Mouse (Mus musculus): ENCODE results near the gene Gm13723. TPM values are rescaled to one million over a fixed set of nuclear protein-coding genes. Genes with fewer than 3 reads are reported as not detected.

The Gm13723 gene
- polyA plus RNA-seq (2012; rRNA removed): not detected in 2 replicates

DNA sequence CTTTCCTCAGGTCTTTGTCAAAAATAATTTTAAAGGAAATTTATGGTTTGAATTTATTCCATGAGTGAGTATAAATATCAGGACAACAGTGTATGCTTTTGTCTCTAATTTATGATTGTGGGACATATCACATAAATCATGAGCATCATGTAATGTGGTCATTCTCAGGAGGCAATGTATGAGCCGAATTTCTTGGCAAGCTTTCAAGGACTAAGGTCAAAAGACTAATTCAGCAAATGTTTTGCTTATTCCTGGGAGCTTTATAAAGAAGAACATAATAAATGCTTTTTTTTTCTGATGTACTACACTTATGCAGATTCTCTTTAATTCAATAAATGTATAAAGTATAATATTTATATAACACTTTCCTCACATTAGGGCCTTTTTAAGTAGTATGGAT, at the start of gene Gm13723:
TSS of gene Gm13723 (minus strand) at position 101 of the 400 bp plus-strand sequence.

DNA sequence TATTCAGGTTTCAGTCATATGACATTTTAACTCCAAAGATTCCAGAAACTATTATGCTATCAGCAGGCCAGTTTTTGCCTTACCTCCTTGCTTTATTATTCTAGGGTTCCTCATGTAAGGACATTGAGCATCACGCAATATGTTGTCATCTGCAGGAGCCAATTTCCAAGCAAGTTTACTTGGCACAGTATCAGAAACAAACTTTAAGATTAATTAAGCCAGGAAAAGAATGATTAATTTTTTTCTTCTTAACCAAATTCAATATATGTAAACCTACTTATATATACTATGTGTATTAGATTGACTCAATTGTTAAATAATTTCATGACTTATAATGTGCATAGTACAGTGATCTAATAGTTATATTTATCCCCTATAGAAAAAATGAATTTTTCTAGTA, 17.5 kb upstream of the Gm13723 start, which contains the start of gene Olfr1097:
TSS of gene Olfr1097 (minus strand) at position 101 of the 400 bp plus-strand sequence.

DNA sequence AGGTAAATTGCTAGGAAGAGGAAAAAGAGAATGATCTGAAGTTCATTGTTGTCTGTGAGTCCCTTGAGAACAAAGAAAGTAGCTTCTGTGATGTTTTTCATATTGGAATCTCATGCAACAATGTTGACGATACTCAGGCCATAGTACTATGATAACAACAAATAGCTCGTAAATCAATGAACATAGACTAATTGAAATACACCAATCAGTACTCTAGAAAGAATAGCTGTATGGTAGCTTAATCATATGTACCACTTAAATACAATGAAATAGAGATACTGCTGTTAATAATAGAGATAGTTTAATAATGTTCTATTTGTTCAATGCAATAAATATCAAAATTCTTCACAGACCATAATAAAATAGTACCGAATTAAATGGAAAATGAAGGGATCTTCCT, 23.0 kb downstream of the Gm13723 start, which contains the start of gene Olfr1095:
TSS of gene Olfr1095 (minus strand) at position 101 of the 400 bp plus-strand sequence.

DNA sequence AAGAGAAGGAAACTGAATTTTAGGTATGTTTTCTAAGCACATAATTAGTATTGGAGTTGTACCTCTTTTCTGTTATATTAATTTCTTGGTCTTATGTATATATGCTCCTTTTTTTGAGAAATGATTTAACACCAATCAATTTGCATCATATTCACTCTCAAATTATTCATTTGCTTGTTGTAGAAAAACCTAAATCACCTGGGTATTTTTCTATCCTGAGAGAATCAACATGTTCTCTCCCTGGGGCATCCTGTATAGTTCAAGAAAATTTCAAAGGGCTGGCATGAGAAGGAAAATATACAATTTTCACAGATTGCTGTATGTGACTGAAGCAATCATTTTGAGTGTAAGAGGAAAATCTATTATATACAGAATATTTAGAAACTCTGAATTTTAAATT, 50.2 kb downstream of the Gm13723 start, which contains the start of gene Olfr1094:
TSS of gene Olfr1094 (plus strand) at position 301 of the 400 bp plus-strand sequence.

Other genes with a start within 250 kb of the Gm13723 start
- gene Olfr1084, start 235.1 kb downstream of the Gm13723 start, polyA plus RNA-seq (2012; rRNA removed): not detected in 2 replicates
- not detected in 2 replicates for gene Olfr1085, start 212.8 kb downstream of the Gm13723 start, polyA plus RNA-seq (2012; rRNA removed)
- not detected in 2 replicates for gene Olfr1086, start 194.7 kb downstream of the Gm13723 start, polyA plus RNA-seq (2012; rRNA removed)
- not detected in 2 replicates for gene Olfr1087, start 176.4 kb downstream of the Gm13723 start, polyA plus RNA-seq (2012; rRNA removed)
- gene Olfr1089, start 141.1 kb downstream of the Gm13723 start, polyA plus RNA-seq (2012; rRNA removed): not detected in 2 replicates
- not detected in 2 replicates for gene Olfr1090, start 115.8 kb downstream of the Gm13723 start, polyA plus RNA-seq (2012; rRNA removed)
- gene Olfr1093, start 92.3 kb downstream of the Gm13723 start, polyA plus RNA-seq (2012; rRNA removed): not detected in 2 replicates
- gene Olfr141, start 64.8 kb downstream of the Gm13723 start, polyA plus RNA-seq (2012; rRNA removed): not detected in 2 replicates
- gene Olfr1094, start 50.1 kb downstream of the Gm13723 start, polyA plus RNA-seq (2012; rRNA removed): not detected in 2 replicates
- gene Olfr1095, start 23.1 kb downstream of the Gm13723 start, polyA plus RNA-seq (2012; rRNA removed): not detected in 2 replicates
- not detected in 2 replicates for gene Olfr1097, start 17.4 kb upstream of the Gm13723 start, polyA plus RNA-seq (2012; rRNA removed)
- not detected in 2 replicates for gene Olfr1098, start 49.7 kb upstream of the Gm13723 start, polyA plus RNA-seq (2012; rRNA removed)
- not detected in 2 replicates for gene Olfr1099, start 85.9 kb upstream of the Gm13723 start, polyA plus RNA-seq (2012; rRNA removed)
- gene Olfr1100, start 105.2 kb upstream of the Gm13723 start, polyA plus RNA-seq (2012; rRNA removed): not detected in 2 replicates
- not detected in 2 replicates for gene Olfr1101, start 116.4 kb upstream of the Gm13723 start, polyA plus RNA-seq (2012; rRNA removed)
- not detected in 2 replicates for gene Olfr1102, start 123.6 kb upstream of the Gm13723 start, polyA plus RNA-seq (2012; rRNA removed)
- not detected in 2 replicates for gene Olfr1104, start 152.3 kb upstream of the Gm13723 start, polyA plus RNA-seq (2012; rRNA removed)
- gene Olfr1105, start 161.7 kb upstream of the Gm13723 start, polyA plus RNA-seq (2012; rRNA removed): not detected in 2 replicates
- not detected in 2 replicates for gene Olfr1106, start 177.5 kb upstream of the Gm13723 start, polyA plus RNA-seq (2012; rRNA removed)
- gene Olfr1107, start 201.0 kb upstream of the Gm13723 start, polyA plus RNA-seq (2012; rRNA removed): not detected in 2 replicates
- gene Olfr1109, start 221.2 kb upstream of the Gm13723 start, polyA plus RNA-seq (2012; rRNA removed): not detected in 2 replicates
- gene Olfr259, start 239.8 kb upstream of the Gm13723 start, polyA plus RNA-seq (2012; rRNA removed): not detected in 2 replicates

Measured in ovary, adult 2 months (tissue).